Comparison of ENCODE assay signal across 8 mouse cellular contexts in the genomic region with DNA sequence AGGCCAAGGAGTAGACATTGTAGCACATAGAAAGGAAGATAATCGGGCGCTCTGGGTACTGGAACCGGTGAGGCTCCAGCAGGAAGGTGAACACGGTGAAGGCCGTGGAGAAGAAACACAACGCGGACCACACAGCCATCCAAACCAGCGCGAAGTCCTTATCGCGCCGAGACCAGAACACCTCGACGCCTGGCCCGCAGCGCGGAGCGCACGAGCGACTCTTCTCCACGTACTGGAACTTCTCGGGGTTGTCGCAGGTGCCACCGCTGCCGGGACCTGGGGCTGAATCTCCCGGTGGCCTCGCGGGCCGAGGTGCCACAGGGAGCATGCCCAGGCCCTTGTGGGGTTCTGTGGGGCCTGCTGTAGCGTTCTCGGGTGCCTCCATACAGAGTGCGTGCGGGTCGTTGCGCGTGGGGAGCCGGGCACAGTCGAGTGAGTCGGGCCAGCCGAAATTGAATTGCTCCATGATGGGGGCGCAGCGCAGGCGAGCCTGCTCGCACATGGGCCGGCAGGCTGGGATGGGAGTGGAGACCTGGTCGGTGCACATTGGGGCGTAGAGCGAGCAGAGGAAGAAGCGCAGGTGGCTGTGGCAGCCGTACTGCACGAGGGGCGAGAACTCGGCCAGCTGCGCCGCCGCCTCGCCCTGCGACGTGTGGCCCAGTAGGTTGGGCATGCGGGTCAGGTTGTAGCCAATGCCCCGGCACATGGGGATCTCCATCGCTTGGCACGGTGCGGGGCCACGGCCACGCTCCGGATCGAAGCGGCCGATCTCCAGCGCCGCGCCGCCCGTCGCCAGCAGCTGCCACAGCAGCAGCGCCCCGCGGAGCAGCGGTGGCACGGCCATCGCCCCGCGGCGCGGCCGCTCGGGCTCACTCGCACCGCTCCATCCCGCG. TPM values are rescaled to one million over a fixed set of nuclear protein-coding genes. Genes with fewer than 3 reads are reported as not detected.
DNase-seq lines count a peak whose midpoint lies in the region; ATAC-seq and TF ChIP-seq lines count a peak whose summit lies in the region.

No protein-coding gene starts in this region.

- DNase-seq in embryo, embryonic 10.5 days (ENCODE audit: low spot score), result peak; percentile 38
- DNase-seq in embryo, embryonic 9.5 days (ENCODE audit: extremely low spot score), result no peak
- DNase-seq in spleen, adult 2 months (ENCODE audit: low read depth in 1 of 2, low spot score in 2 of 2), result no peak
- DNase-seq in spleen, adult 12 weeks (ENCODE audit: low spot score), result no peak
- DNase-seq in liver, embryonic 13.5 days, result no peak
- no peak for DNase-seq in right cerebral cortex, adult 18-20 months

- H3K9ac ChIP-seq in heart, embryonic 15.5 days, result peak overlapping the region; percentile 65
- H3K9ac ChIP-seq in liver, embryonic 13.5 days, result peak overlapping the region; percentile 57
- 0 out of 2 replicates have a peak overlapping the region, but pooled peaks have one; percentile 2 for H3K9ac ChIP-seq in stomach, embryonic 14.5 days (replicated peaks; ENCODE audit: low read depth, low read length)

- WGBS in spleen, adult 2 months, result 4% methylated on average over 92 of the region's 92 CpGs
- 2% methylated on average over 92 of the region's 92 CpGs for WGBS in heart, embryonic 15.5 days
- WGBS in liver, embryonic 13.5 days (ENCODE audit: insufficient replicate concordance), result 2% methylated on average over 91 of the region's 92 CpGs
- WGBS in stomach, embryonic 14.5 days, result 2% methylated on average over 83 of the region's 92 CpGs

- peak overlapping the region; percentile 100 for H3K4me2 ChIP-seq in heart, embryonic 15.5 days
- peak overlapping the region; percentile 92 for H3K4me2 ChIP-seq in liver, embryonic 13.5 days
- H3K4me2 ChIP-seq in stomach, embryonic 14.5 days (replicated peaks; ENCODE audit: low read depth, low read length), result peak overlapping the region; percentile 100

- H3K4me3 ChIP-seq in spleen, adult 2 months (ENCODE audit: extremely low read depth, insufficient read depth, insufficient read length), result peak overlapping the region; percentile 65; the same call in 1 of the 2 replicates
- H3K4me3 ChIP-seq in heart, embryonic 15.5 days, result peak overlapping the region; percentile 66
- H3K4me3 ChIP-seq in liver, embryonic 13.5 days (replicated peaks), result peak overlapping the region; percentile 63
- peak overlapping the region; percentile 55 for H3K4me3 ChIP-seq in stomach, embryonic 14.5 days (ENCODE audit: low read depth, low read length)

- TF ChIP-seq CTCF in spleen, adult 2 months (IDR thresholded peaks at IDR 0.05; ENCODE audit: extremely low read depth, insufficient read depth, insufficient read length, insufficient replicate concordance), result no peak

- ATAC-seq in heart, embryonic 15.5 days (replicated peaks; ENCODE audit: insufficient number of reproducible peaks, insufficient read depth, low FRiP score, low read depth), result peak; percentile 47
- ATAC-seq in liver, embryonic 13.5 days (ENCODE audit: low read depth), result peak; percentile 60
- ATAC-seq in stomach, embryonic 14.5 days (ENCODE audit: insufficient number of reproducible peaks, insufficient read depth, low FRiP score, low read depth), result peak; percentile 54; the same call in 1 of the 2 replicates

- H3K9me3 ChIP-seq in heart, embryonic 15.5 days (replicated peaks), result no peaks in the 10 kb centered on the region
- H3K9me3 ChIP-seq in liver, embryonic 13.5 days (replicated peaks), result no peaks in the 10 kb centered on the region
- H3K9me3 ChIP-seq in stomach, embryonic 14.5 days (ENCODE audit: control insufficient read depth, low read depth, low read length), result no peaks in the 10 kb centered on the region

- peaks cover 11% of the 10 kb centered on the region for H3K4me1 ChIP-seq in spleen, adult 2 months (ENCODE audit: control insufficient read depth, insufficient read depth, insufficient read length)
- H3K4me1 ChIP-seq in heart, embryonic 15.5 days (replicated peaks), result peaks cover 47% of the 10 kb centered on the region
- H3K4me1 ChIP-seq in liver, embryonic 13.5 days (replicated peaks), result peaks cover 18% of the 10 kb centered on the region
- H3K4me1 ChIP-seq in stomach, embryonic 14.5 days (ENCODE audit: control insufficient read depth, insufficient read depth, low read length), result peaks cover 12% of the 10 kb centered on the region; the same call in 1 of the 2 replicates

- peaks cover 6% of the 10 kb centered on the region for H3K27me3 ChIP-seq in spleen, adult 2 months (ENCODE audit: control insufficient read depth, insufficient read depth, low read length)
- H3K27me3 ChIP-seq in heart, embryonic 15.5 days, result peaks cover 17% of the 10 kb centered on the region
- peaks cover 40% of the 10 kb centered on the region for H3K27me3 ChIP-seq in liver, embryonic 13.5 days
- peaks cover 14% of the 10 kb centered on the region; the same call in 1 of the 2 replicates for H3K27me3 ChIP-seq in stomach, embryonic 14.5 days (ENCODE audit: control insufficient read depth, insufficient read depth, low read length)

- H3K36me3 ChIP-seq in spleen, adult 2 months (ENCODE audit: control insufficient read depth, insufficient read depth, low read length), result peaks cover under 1% of the 10 kb centered on the region; the same call in 1 of the 2 replicates
- peaks cover 21% of the 10 kb centered on the region for H3K36me3 ChIP-seq in heart, embryonic 15.5 days
- peaks cover 20% of the 10 kb centered on the region for H3K36me3 ChIP-seq in liver, embryonic 13.5 days
- peaks cover 12% of the 10 kb centered on the region for H3K36me3 ChIP-seq in stomach, embryonic 14.5 days (ENCODE audit: control insufficient read depth, insufficient read depth, low read length)

- TF ChIP-seq POLR2A in spleen, adult 2 months (IDR thresholded peaks at IDR 0.05; ENCODE audit: low read depth, low read length), result no peak

- no peak overlapping the region for H3K27ac ChIP-seq in spleen, adult 2 months (ENCODE audit: insufficient read depth, low read length)
- H3K27ac ChIP-seq in heart, embryonic 15.5 days, result no peak overlapping the region
- H3K27ac ChIP-seq in liver, embryonic 13.5 days, result no peak overlapping the region
- H3K27ac ChIP-seq in stomach, embryonic 14.5 days (ENCODE audit: low read length), result no peak overlapping the region

RNA-seq across cellular contexts. Expression of a gene that starts 0.6 kb away (rescaled TPM):
- 0.55 and 0.67 TPM in 2 replicates for polyA plus RNA-seq in spleen, adult 2 months (2012; rRNA removed)
- 5.0 and 7.4 TPM in 2 replicates for polyA plus RNA-seq in heart, embryonic 15.5 days (2015; fragmentation: Nextera tagmentation; extraction: Ambion mirVana)
- polyA plus RNA-seq in liver, embryonic 13.5 days (2015; fragmentation: Nextera tagmentation; extraction: Ambion mirVana), result 0.43 and 0.59 TPM in 2 replicates
- 0.17 and 0.25 TPM in 2 replicates for polyA plus RNA-seq in stomach, embryonic 14.5 days (2014; fragmentation: Nextera tagmentation; extraction: Ambion mirVana)

Comparison
In these comparisons a context has a peak if more than half of its experiments do, and no peak if none do; other contexts are left out.
1. H3K9ac ChIP-seq: peak in every context shown above with its lines; median percentile 65 in heart, embryonic 15.5 days; 57 in liver, embryonic 13.5 days; 2 in stomach, embryonic 14.5 days.